Mouse (Mus musculus): ENCODE measurements around the gene Vmn1r139. TPM values are rescaled to one million over a fixed set of nuclear protein-coding genes. Genes with fewer than 3 reads are reported as not detected.

The Vmn1r139 gene
- polyA plus RNA-seq (2015; fragmentation: Illumina TruSeq; extraction: RNeasy Lipid Tissue Mini Kit (QIAGEN cat#74804); ENCODE audit: insufficient read depth, low read depth, low replicate concordance) = not detected

GRCm38 (mm10) chr7:22068757-22069156 lies at the start of gene Vmn1r139:
Gene Vmn1r139 (plus strand): TSS chr7:22069057.

GRCm38 (mm10) chr7:22028797-22029196 lies 40.1 kb upstream of the Vmn1r139 start, which contains the start of gene Vmn1r138:
Gene Vmn1r138 (minus strand): TSS chr7:22028897.

GRCm38 (mm10) chr7:22056205-22056604 lies 12.7 kb upstream of the Vmn1r139 start, which contains the start of gene Gm6176:
Gene Gm6176 (minus strand): TSS chr7:22056305.

DNA sequence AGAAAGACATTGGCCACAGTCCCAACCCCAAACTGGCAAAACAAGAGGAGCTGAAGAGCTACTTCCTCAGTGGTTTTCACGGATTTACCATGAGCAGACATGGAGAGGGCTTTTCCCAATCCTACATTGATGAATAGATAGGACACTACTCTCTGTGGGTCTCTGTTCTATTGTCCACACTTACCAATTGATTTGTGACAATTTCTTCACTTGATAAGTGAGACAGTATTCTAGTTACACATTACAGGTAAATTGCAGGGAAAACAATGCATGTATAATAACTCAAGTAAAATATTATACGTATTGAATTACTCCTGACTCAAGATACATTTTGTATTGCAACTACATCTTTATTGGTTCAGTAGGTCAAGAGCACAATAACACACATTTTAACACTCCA lies 49.3 kb downstream of the Vmn1r139 start, which contains the start of gene Gm16451:
Gene Gm16451, minus strand, starts transcription at position 101 of the 400 bp plus-strand sequence.

GRCm38 (mm10) chr7:22134641-22135040 lies 65.8 kb downstream of the Vmn1r139 start, which contains the start of gene Gm10666:
Gene Gm10666 (minus strand): TSS chr7:22134741.

Other genes starting within 250 kb of the Vmn1r139 start
- gene Vmn1r135, start 236.7 kb upstream of the Vmn1r139 start, polyA plus RNA-seq (2015; fragmentation: Illumina TruSeq; extraction: RNeasy Lipid Tissue Mini Kit (QIAGEN cat#74804); ENCODE audit: insufficient read depth, low read depth, low replicate concordance) = not detected
- not detected for gene Gm5725, start 224.8 kb upstream of the Vmn1r139 start, polyA plus RNA-seq (2015; fragmentation: Illumina TruSeq; extraction: RNeasy Lipid Tissue Mini Kit (QIAGEN cat#74804); ENCODE audit: insufficient read depth, low read depth, low replicate concordance)
- gene Gm5891, start 147.8 kb upstream of the Vmn1r139 start, polyA plus RNA-seq (2015; fragmentation: Illumina TruSeq; extraction: RNeasy Lipid Tissue Mini Kit (QIAGEN cat#74804); ENCODE audit: insufficient read depth, low read depth, low replicate concordance) = not detected
- not detected for gene Vmn1r137, start 74.5 kb upstream of the Vmn1r139 start, polyA plus RNA-seq (2015; fragmentation: Illumina TruSeq; extraction: RNeasy Lipid Tissue Mini Kit (QIAGEN cat#74804); ENCODE audit: insufficient read depth, low read depth, low replicate concordance)
- gene Vmn1r138, start 40.2 kb upstream of the Vmn1r139 start, polyA plus RNA-seq (2015; fragmentation: Illumina TruSeq; extraction: RNeasy Lipid Tissue Mini Kit (QIAGEN cat#74804); ENCODE audit: insufficient read depth, low read depth, low replicate concordance) = not detected
- not detected for gene Gm6176, start 12.8 kb upstream of the Vmn1r139 start, polyA plus RNA-seq (2015; fragmentation: Illumina TruSeq; extraction: RNeasy Lipid Tissue Mini Kit (QIAGEN cat#74804); ENCODE audit: insufficient read depth, low read depth, low replicate concordance)
- gene Gm16451, start 49.2 kb downstream of the Vmn1r139 start, polyA plus RNA-seq (2015; fragmentation: Illumina TruSeq; extraction: RNeasy Lipid Tissue Mini Kit (QIAGEN cat#74804); ENCODE audit: insufficient read depth, low read depth, low replicate concordance) = not detected
- gene Gm10666, start 65.7 kb downstream of the Vmn1r139 start, polyA plus RNA-seq (2015; fragmentation: Illumina TruSeq; extraction: RNeasy Lipid Tissue Mini Kit (QIAGEN cat#74804); ENCODE audit: insufficient read depth, low read depth, low replicate concordance) = not detected
- not detected for gene Vmn1r142, start 95.0 kb downstream of the Vmn1r139 start, polyA plus RNA-seq (2015; fragmentation: Illumina TruSeq; extraction: RNeasy Lipid Tissue Mini Kit (QIAGEN cat#74804); ENCODE audit: insufficient read depth, low read depth, low replicate concordance)
- gene Vmn1r143, start 120.3 kb downstream of the Vmn1r139 start, polyA plus RNA-seq (2015; fragmentation: Illumina TruSeq; extraction: RNeasy Lipid Tissue Mini Kit (QIAGEN cat#74804); ENCODE audit: insufficient read depth, low read depth, low replicate concordance) = not detected
- gene Gm8653, start 132.2 kb downstream of the Vmn1r139 start, polyA plus RNA-seq (2015; fragmentation: Illumina TruSeq; extraction: RNeasy Lipid Tissue Mini Kit (QIAGEN cat#74804); ENCODE audit: insufficient read depth, low read depth, low replicate concordance) = not detected
- not detected for gene Gm8453, start 160.4 kb downstream of the Vmn1r139 start, polyA plus RNA-seq (2015; fragmentation: Illumina TruSeq; extraction: RNeasy Lipid Tissue Mini Kit (QIAGEN cat#74804); ENCODE audit: insufficient read depth, low read depth, low replicate concordance)